Mouse (Mus musculus) olfactory bulb, adult 2 months (tissue): ENCODE data around the gene Spsb2.

Experiments used
- CTCF ChIP-seq: fragments of 200-500 bp; IDR thresholded peaks from 2 replicates; pipeline ENCODE4 v1.5.1; 2012; ENCODE audit warnings: low read depth, mild to moderate bottlenecking, low read length, moderate library complexity; ENCODE audit not compliant: insufficient read depth
- POLR2A ChIP-seq: fragments of 200-500 bp; IDR thresholded peaks from 2 replicates; pipeline ENCODE4 v1.6.1; 2012; ENCODE audit warnings: mild to moderate bottlenecking, low read depth, low read length, moderate library complexity; ENCODE audit not compliant: insufficient read depth

GRCm38 (mm10) chr6:124811701-124812560 lies 3.5 kb downstream of the Spsb2 start:
- TF ChIP-seq CTCF (no peak), POLR2A (no peak)
